Mouse (Mus musculus): ENCODE measurements around the gene Atp5g2.

DNA sequence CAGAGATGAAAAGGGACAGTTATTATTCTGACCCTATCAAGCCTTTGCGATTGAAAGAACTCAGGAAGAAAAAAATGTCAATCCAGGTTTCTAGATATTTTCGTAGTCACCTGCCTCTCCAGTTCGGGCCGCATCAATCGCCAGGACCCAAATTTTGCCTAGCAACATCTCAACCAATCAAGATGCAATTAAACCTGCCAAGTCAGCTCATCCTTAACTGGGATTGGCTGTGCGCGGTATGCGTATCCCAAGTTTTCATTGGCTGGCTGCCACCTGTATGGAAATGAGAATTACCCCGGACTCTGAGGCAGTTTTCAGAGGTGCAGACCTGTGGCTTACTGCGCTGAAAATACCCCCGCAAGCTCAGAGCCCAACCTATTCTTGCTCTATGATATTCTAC is 21.4 kb upstream of the Atp5g2 start:
- TF ChIP-seq POLR2A (IDR thresholded peaks at IDR 0.05; ENCODE audit: low read depth, low read length) (no peak), CTCF (IDR thresholded peaks at IDR 0.05; ENCODE audit: borderline replicate concordance, insufficient read depth, low read length) (no peak)
